Mouse (Mus musculus): ENCODE measurements around the gene Gm20390. TPM values are rescaled to one million over a fixed set of nuclear protein-coding genes. Genes with fewer than 3 reads are reported as not detected.
A peak's percentile ranks its signal among the peaks of the same experiment; 100 is the strongest.
"Not testable (repeated sequence)": the region's sequence is repeated elsewhere in the genome, so short reads cannot be mapped to it uniquely, and the experiment has no call there.

Gene Gm20390
- polyA plus RNA-seq, 1 experiment from 2014 or later, result 351 TPM

DNA sequence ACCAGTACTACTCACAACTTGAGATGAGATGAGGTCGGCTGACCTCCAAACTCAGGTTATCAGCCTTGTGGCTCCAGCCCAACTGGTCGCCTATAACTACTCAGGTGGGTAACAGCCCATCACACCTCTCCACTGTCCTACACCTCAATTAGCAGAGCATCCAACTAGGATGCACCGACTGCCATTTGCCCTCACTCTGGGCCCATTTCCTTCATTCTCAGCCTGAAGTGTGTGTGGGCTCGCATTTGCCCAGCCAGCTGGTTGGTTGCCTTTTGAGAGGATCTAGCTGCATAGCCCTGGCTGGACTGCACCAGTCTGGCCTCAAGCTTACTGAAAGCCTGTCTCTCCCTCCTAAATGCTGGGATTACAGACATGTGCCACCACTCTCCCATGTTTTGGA is 10.3 kb downstream of the Gm20390 start:
- no peak overlapping the region for H3K4me2 ChIP-seq
- no peaks in the 10 kb centered on the region for H3K27me3 ChIP-seq
- no peak overlapping the region for H3K27ac ChIP-seq
- H3K9me3 ChIP-seq, result no peaks in the 10 kb centered on the region
- 87% methylated on average over 4 of the region's 4 CpGs for WGBS
- no peak for ATAC-seq (ENCODE audit: low FRiP score)
- peaks cover 59% of the 10 kb centered on the region for H3K36me3 ChIP-seq
- no peak overlapping the region for H3K9ac ChIP-seq
- H3K4me1 ChIP-seq (replicated peaks), result peaks cover 30% of the 10 kb centered on the region
- no peak overlapping the region for H3K4me3 ChIP-seq

DNA sequence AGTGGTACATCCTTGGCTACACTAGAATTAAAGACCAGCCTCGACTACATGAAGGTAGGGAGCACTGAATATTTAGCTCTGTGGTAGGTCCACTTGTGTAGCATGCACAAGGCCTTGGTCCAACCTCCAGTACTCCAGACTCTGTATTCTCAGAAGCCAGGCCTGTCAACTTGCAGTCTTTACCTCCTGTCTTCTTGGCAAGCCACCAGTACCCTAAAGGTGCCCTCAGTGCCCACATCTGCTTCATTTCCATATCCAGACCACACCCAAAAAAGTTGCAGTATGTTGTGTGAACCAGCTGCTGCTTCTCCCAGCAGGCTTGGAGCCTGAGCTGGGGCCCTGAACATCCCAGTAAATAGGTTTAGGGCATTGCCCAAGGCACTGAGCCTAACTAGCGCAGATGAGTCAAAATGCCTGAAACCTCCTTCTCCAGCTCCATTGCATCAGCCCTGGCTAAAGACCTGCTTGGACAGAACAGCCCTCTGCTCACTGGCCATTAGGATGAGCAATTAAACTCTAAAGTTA is 11.0 kb downstream of the Gm20390 start:
- Histone ChIP-seq H3K4me3 (no peak overlapping the region), H3K27me3 (no peaks in the 10 kb centered on the region), H3K36me3 (peaks cover 59% of the 10 kb centered on the region), H3K4me2 (no peak overlapping the region), H3K27ac (no peak overlapping the region), H3K4me1 (replicated peaks) (peaks cover 37% of the 10 kb centered on the region), H3K9ac (no peak overlapping the region), H3K9me3 (no peaks in the 10 kb centered on the region)
- no peak for ATAC-seq (ENCODE audit: low FRiP score)
- WGBS, result 86% methylated on average over 2 of the region's 2 CpGs

DNA sequence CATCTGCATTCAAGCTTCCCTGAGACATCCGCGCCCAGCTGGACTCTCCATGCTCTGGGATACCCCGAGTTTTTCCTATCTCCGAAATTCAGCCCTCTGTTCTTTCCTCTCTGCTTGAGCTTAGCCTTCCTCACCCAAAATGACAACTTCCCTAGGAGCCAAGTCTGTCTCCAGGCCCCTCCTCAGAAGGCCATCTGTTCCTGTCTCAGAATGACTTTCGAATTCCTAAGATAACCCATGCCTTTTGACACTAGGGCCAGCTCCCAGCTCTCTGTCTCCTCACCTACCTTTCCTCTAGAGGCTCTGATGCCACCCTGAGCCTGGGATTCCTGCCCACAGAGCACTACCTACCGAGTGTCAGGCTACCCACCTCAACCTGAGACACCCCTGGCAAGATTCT is 11.9 kb downstream of the Gm20390 start, which contains the start of gene Nme2:
Gene Nme2 (minus strand): TSS at position 101 of the 400 bp plus-strand sequence.
- no peaks in the 10 kb centered on the region for H3K27me3 ChIP-seq
- H3K4me3 ChIP-seq, result peak within 1 kb of the TSS; percentile 65
- H3K9ac ChIP-seq, result peak within 1 kb of the TSS; percentile 77
- peak within 1 kb of the TSS; percentile 91 for H3K4me2 ChIP-seq
- peaks cover 41% of the 10 kb centered on the region for H3K4me1 ChIP-seq (replicated peaks)
- ATAC-seq (ENCODE audit: low FRiP score), result peak; percentile 27
- H3K27ac ChIP-seq, result peak within 1 kb of the TSS; percentile 90
- H3K9me3 ChIP-seq, result no peaks in the 10 kb centered on the region
- WGBS, result 5% methylated on average over 6 of the region's 6 CpGs
- H3K36me3 ChIP-seq, result peaks cover 58% of the 10 kb centered on the region

DNA sequence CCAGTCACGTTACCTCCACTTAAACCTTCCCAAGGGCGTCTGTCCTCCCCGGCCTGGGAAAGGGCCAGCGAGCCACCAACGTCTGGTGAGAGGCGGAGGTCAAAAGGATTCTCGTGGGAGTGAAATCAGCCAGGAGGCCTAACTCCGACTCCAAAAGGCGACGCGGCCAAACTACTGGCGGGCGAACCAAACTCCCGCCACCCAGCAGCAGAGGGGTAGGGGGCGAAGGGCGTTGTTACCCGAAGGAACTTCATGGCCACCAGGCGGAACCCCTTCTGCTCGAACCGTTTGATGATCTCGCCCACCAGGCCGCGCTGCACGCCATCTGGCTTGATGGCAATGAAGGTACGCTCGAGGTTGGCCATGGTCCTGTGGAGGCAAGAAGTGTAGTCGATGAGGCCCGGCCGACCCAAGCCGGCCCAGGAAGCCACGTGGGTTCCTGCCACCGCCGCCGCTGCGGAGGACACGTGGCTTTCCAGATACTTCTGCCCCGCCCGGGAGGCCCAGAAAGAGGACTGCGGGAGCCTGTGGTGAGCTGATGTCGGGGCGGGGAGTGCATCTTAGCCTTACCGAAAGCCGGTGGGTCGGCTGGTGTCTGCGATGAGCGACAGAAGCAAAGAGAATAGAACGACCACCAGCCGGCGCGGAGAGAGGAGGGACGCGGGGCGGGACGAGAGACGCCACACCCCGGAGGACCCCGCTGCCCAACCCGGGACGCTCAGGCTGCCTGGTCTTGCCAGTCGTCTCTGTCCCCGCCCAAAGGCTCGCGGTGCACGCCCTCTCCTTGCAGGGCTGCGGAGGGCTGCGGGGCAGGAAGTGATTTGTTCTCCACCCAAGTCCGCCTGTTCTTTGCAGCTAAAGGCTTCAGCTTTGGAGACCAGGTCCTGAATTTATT is 12.6 kb downstream of the Gm20390 start:
- Histone ChIP-seq H3K4me3 (peak overlapping the region; percentile 65), H3K27me3 (no peaks in the 10 kb centered on the region), H3K27ac (peak overlapping the region; percentile 90), H3K4me1 (replicated peaks) (peaks cover 41% of the 10 kb centered on the region), H3K9me3 (no peaks in the 10 kb centered on the region), H3K9ac (peak overlapping the region; percentile 77), H3K36me3 (peaks cover 58% of the 10 kb centered on the region), H3K4me2 (peak overlapping the region; percentile 91)
- WGBS, result under 1% methylated on average over 65 of the region's 67 CpGs
- peak; percentile 96 for ATAC-seq (ENCODE audit: low FRiP score)

DNA sequence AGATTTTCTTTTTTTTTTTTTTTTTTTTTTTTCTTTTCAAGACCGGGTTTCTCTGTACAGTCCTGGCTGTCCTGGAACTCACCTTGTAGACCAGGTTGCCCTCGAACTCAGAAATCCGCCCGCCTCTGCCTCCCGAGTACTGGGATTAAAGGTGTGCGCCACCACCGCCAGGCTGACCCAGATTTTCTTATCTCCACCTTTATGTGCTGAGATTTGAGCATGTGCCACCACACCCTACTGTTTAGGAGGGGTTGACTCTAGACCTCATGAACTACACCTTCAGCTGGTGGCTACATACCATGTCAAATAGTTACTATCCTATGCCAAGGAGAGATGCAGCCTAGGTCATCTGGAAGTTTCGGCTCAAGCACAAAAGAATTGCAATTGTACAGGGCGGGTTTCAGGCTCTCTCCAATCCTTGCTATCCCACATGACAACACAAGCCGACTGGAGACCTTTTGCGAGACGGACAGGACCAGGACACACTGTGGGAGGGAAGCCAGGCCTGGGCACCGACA is 13.3 kb downstream of the Gm20390 start:
- Histone ChIP-seq H3K9me3 (no peaks in the 10 kb centered on the region), H3K27ac (peak overlapping the region; percentile 90), H3K4me3 (peak overlapping the region; percentile 65), H3K4me2 (peak overlapping the region; percentile 91), H3K36me3 (peaks cover 58% of the 10 kb centered on the region), H3K27me3 (no peaks in the 10 kb centered on the region), H3K4me1 (replicated peaks) (peaks cover 41% of the 10 kb centered on the region), H3K9ac (peak overlapping the region; percentile 77)
- WGBS, result 45% methylated on average over 13 of the region's 13 CpGs
- ATAC-seq (ENCODE audit: low FRiP score), result peak; percentile 12; the same call in 1 of the 2 replicates

DNA sequence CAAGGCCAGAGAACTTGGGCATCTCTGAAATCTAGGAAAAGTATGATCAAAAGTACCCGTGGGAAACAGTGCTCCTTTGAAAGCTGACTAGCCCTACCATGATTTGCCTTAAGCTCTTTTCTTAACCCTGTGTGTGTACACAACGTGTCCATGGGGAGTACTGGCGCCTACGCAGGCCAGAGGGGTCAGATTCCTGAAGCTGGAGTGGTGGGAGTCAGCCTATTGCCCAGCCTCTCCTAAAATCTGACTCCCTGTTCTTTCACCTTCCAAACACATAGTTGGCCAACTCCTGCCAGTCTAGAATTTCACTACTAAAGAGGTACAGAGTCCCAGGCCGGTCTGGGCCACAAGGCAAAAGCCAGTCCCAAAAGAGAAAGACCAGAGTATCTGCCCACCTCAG is 15.7 kb downstream of the Gm20390 start:
- Histone ChIP-seq H3K27ac (no peak overlapping the region), H3K4me1 (replicated peaks) (peaks cover 41% of the 10 kb centered on the region), H3K9me3 (no peaks in the 10 kb centered on the region), H3K27me3 (no peaks in the 10 kb centered on the region), H3K36me3 (peaks cover 56% of the 10 kb centered on the region), H3K4me2 (no peak overlapping the region), H3K4me3 (no peak overlapping the region), H3K9ac (no peak overlapping the region)
- WGBS, result 66% methylated on average over 5 of the region's 5 CpGs
- ATAC-seq (ENCODE audit: low FRiP score), result no peak

DNA sequence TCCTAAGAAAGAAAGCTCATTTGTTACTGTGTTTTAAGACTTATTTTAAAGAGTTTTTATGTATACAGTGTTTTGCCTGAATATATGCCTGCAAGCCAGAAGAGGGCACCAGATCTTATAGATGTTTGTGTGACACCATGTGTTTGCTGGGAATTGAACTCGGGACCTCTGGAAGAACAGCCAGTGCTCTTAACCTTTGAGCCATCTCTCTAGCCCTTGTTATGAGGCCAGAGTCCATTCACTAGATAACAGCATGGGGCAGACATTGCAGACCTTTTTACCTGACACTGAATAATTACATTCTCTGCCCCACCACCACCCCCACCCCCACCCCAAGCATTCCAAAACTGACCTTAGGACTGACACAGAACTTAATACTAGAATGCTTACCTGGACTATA is 18.0 kb downstream of the Gm20390 start:
- H3K9me3 ChIP-seq, result no peaks in the 10 kb centered on the region
- no peak overlapping the region for H3K4me3 ChIP-seq
- 78% methylated on average over 1 of the region's 1 CpGs for WGBS
- no peak overlapping the region for H3K4me2 ChIP-seq
- H3K4me1 ChIP-seq (replicated peaks), result peaks cover 29% of the 10 kb centered on the region
- H3K36me3 ChIP-seq, result peaks cover 60% of the 10 kb centered on the region
- H3K27ac ChIP-seq, result no peak overlapping the region
- no peak overlapping the region for H3K9ac ChIP-seq
- ATAC-seq (ENCODE audit: low FRiP score), result no peak
- H3K27me3 ChIP-seq, result no peaks in the 10 kb centered on the region

DNA sequence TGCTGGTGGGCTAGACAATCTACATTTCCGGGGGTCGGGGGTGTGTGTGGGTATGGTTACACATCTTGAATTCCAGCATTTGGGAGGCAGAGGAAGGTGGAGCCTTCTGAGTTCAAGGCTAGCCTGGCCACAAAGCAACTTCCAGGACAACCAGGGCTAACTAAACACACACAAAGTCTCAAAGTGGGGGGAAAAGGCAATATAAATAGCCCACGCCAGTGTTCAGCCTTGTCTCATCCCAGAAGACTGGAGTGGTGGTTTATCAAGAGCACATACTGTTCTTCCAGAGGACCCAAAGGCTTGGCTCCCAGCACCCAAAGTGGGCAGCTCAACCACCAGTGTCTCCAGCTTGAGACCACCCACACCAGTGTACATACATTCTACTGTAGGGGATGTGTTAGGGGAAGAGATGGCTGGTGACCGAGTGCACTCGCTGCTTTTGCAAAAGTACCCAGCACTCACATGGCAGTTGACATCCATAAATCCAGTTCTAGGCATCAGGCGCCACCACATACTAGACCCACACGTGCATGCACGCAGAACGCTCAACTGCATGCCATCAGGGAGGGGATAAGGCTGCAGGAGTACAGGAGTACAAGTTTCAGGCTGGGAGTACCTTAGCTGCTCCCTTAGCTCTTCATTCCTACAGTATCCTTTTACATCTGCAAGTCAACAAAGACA is 19.1 kb downstream of the Gm20390 start:
- no peak overlapping the region for H3K9ac ChIP-seq
- peaks cover 60% of the 10 kb centered on the region for H3K36me3 ChIP-seq
- H3K4me3 ChIP-seq, result no peak overlapping the region
- peaks cover 22% of the 10 kb centered on the region for H3K4me1 ChIP-seq (replicated peaks)
- ATAC-seq (ENCODE audit: low FRiP score), result no peak
- H3K9me3 ChIP-seq, result no peaks in the 10 kb centered on the region
- 92% methylated on average over 9 of the region's 9 CpGs for WGBS
- H3K4me2 ChIP-seq, result no peak overlapping the region
- H3K27ac ChIP-seq, result no peak overlapping the region
- H3K27me3 ChIP-seq, result no peaks in the 10 kb centered on the region

DNA sequence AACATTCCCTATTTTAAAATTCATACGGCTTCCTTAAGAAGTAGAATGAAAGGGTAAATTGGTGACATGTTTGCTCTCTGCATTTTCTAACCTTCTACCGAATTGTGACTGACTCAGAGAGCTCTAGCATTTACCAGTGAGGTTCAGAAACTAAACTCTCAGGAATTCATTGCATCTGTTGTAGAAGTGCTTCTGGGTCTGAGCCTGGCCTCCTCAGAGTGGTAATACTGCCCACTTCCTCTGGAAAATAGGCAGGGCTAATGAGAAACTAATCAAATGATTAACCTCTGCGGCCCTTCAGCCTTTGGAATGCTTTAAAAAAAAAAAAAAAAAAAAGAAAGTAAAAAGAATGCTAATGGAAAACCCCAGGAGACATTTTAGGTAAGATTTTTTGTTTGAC is 23.1 kb downstream of the Gm20390 start:
- H3K4me1 ChIP-seq (replicated peaks), result no peaks in the 10 kb centered on the region
- H3K36me3 ChIP-seq, result peaks cover 42% of the 10 kb centered on the region
- H3K4me2 ChIP-seq, result no peak overlapping the region
- no peaks in the 10 kb centered on the region for H3K27me3 ChIP-seq
- H3K27ac ChIP-seq, result no peak overlapping the region
- no peaks in the 10 kb centered on the region for H3K9me3 ChIP-seq
- ATAC-seq (ENCODE audit: low FRiP score), result no peak
- no peak overlapping the region for H3K9ac ChIP-seq
- H3K4me3 ChIP-seq, result no peak overlapping the region
- WGBS, result 81% methylated on average over 3 of the region's 3 CpGs

DNA sequence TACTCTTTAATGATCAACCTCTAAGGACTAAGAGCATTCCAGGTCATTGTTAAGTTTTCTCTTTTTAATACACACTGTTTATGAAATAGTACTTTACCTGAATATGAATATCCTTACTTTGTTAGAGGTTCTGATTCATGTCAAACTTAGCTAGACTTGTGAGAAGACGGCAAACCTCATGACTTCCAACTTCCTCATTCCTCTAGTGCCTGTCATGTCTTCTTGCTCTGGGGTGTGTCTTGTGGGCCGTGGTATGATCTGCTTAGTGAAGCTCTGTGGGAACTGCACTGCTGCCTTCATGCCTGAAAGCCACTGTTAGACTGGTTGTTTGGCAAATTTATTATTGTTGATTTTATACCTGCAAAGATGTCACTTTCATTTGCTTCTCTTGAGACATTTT is 27.2 kb downstream of the Gm20390 start:
- Histone ChIP-seq H3K4me3 (no peak overlapping the region), H3K27ac (no peak overlapping the region), H3K4me1 (replicated peaks) (no peaks in the 10 kb centered on the region), H3K36me3 (peaks cover 44% of the 10 kb centered on the region), H3K9me3 (no peaks in the 10 kb centered on the region), H3K9ac (no peak overlapping the region), H3K27me3 (no peaks in the 10 kb centered on the region), H3K4me2 (no peak overlapping the region)
- 88% methylated on average over 2 of the region's 2 CpGs for WGBS
- ATAC-seq (ENCODE audit: low FRiP score), result no peak

DNA sequence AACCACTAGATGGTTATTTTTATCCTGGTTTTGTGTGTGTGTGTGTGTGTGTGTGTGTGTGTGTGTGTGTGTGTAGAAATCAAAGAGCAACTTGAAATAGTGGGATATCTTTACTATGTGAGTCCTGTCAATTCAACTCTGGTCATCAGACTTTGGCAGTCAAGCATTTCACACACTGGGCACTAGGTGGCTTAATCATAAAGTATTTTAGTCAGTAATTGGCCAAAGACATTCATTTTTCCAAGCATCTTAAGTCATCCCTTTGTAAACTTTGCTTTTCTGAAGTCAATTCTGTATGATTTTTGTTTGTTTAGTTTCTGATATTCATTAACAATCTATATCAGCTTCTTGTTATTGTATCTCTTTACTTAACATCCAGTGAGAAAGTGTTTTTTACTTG is 39.0 kb downstream of the Gm20390 start:
- H3K4me2 ChIP-seq, result no peak overlapping the region
- H3K27ac ChIP-seq, result no peak overlapping the region
- no peak overlapping the region for H3K9ac ChIP-seq
- H3K27me3 ChIP-seq, result no peaks in the 10 kb centered on the region
- H3K36me3 ChIP-seq, result peaks cover 77% of the 10 kb centered on the region
- no peak overlapping the region for H3K4me3 ChIP-seq
- no peak for ATAC-seq (ENCODE audit: low FRiP score)
- no peaks in the 10 kb centered on the region for H3K9me3 ChIP-seq
- H3K4me1 ChIP-seq (replicated peaks), result no peaks in the 10 kb centered on the region

DNA sequence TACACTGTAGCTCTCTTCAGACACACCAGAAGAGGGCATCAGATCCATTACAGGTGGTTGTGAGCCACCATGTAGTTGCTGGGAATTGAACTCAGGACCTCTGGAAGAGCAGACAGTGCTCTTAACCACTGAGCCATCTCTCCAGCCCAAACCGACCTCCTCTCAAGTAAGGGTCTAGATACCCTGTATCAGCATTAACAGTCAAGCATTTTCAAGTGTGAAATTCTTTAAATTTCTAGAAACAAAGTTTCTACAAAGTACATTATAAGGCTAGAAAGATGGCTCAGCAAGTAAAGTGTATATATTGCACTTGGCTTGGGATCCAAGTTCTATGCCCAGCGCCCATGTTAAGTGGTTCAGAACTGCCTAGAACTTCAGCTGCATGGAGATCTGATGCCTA is 53.1 kb downstream of the Gm20390 start:
- H3K27ac ChIP-seq; H3K27me3 ChIP-seq; H3K9ac ChIP-seq; H3K4me1 ChIP-seq (replicated peaks); ATAC-seq (ENCODE audit: low FRiP score); H3K4me3 ChIP-seq; H3K4me2 ChIP-seq; H3K9me3 ChIP-seq: not testable (repeated sequence)
- WGBS, result 96% methylated on average over 2 of the region's 2 CpGs
- peaks cover 75% of the 10 kb centered on the region for H3K36me3 ChIP-seq
